Mouse (Mus musculus): ENCODE measurements around the gene Myo18a. TPM values are rescaled to one million over a fixed set of nuclear protein-coding genes. Genes with fewer than 3 reads are reported as not detected.

The Myo18a gene
- polyA plus RNA-seq, 1 experiment = 73.3 TPM

GRCm38 (mm10) chr11:77783211-77783746 lies 20.2 kb downstream of the Myo18a start:
- Histone ChIP-seq H3K4me1 (ENCODE audit: control insufficient read depth, insufficient read depth, low read length) (peaks cover 20% of the 10 kb centered on the region), H3K27ac (ENCODE audit: insufficient read depth, low read length) (no peak overlapping the region), H3K4me3 (ENCODE audit: insufficient read depth, low read length) (no peak overlapping the region)
- no peak for TF ChIP-seq CTCF (IDR thresholded peaks at IDR 0.05; ENCODE audit: extremely low read depth, insufficient read depth, low read length)

GRCm38 (mm10) chr11:77783747-77784646 lies 21.0 kb downstream of the Myo18a start:
- Histone ChIP-seq H3K4me1 (ENCODE audit: control insufficient read depth, insufficient read depth, low read length) (peaks cover 20% of the 10 kb centered on the region), H3K27ac (ENCODE audit: insufficient read depth, low read length) (0 out of 2 replicates have a peak overlapping the region, but pooled peaks have one; percentile 95), H3K4me3 (ENCODE audit: insufficient read depth, low read length) (no peak overlapping the region)
- peak; percentile 13; the same call in 1 of the 2 replicates for TF ChIP-seq CTCF (IDR thresholded peaks at IDR 0.05; ENCODE audit: extremely low read depth, insufficient read depth, low read length)
- TF ChIP-seq POLR2A (IDR thresholded peaks at IDR 0.05; ENCODE audit: extremely low read depth, insufficient read depth, low read length) = no peak

DNA sequence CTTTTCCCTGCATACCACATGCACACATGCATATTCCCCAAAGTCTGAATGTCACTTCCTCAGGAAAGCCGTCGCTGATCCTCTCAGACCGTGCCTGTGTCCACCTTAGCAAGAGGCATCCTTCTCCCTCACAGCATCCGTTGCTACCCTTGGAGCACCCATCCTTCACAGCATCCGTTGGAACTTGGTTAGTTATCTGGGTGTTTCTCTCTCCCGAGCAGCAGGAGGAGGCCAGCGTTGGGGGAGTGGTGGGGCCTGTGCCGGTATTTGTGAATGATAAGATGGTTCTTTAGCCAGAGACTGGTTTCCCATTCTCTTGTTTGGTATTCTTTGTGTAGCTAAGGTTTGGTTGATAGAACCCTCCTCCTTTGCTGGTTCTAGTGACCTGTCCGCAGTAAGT lies 21.8 kb downstream of the Myo18a start:
- Histone ChIP-seq H3K4me3 (ENCODE audit: insufficient read depth, low read length) (no peak overlapping the region), H3K27ac (ENCODE audit: insufficient read depth, low read length) (peak overlapping the region; percentile 95; the same call in 1 of the 2 replicates), H3K4me1 (ENCODE audit: control insufficient read depth, insufficient read depth, low read length) (peaks cover 20% of the 10 kb centered on the region)
- TF ChIP-seq CTCF (IDR thresholded peaks at IDR 0.05; ENCODE audit: extremely low read depth, insufficient read depth, low read length) (no peak), POLR2A (IDR thresholded peaks at IDR 0.05; ENCODE audit: extremely low read depth, insufficient read depth, low read length) (no peak)

DNA sequence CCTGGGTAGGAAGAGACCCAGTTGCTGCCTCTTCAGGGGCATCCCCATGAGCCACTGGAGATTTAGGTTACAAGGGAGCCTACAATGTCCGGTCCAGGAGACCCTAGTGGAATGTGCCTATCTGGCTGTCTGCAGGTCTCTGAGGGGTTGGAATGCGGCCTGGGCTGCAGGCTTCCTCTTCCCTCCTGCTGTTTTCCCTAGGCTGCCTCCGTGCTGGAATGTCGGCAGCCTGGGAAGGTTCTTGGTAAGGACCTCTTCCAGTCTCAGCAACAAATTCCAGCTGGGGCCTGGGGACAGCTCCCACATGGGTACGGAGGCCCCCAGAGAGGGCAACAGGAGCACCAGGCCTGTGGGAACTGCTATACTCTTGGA lies 22.3 kb downstream of the Myo18a start:
- H3K4me3 ChIP-seq (ENCODE audit: insufficient read depth, low read length) = no peak overlapping the region
- H3K27ac ChIP-seq (ENCODE audit: insufficient read depth, low read length) = peak overlapping the region; percentile 95
- peaks cover 21% of the 10 kb centered on the region for H3K4me1 ChIP-seq (ENCODE audit: control insufficient read depth, insufficient read depth, low read length)
- TF ChIP-seq CTCF (IDR thresholded peaks at IDR 0.05; ENCODE audit: extremely low read depth, insufficient read depth, low read length) (no peak), POLR2A (IDR thresholded peaks at IDR 0.05; ENCODE audit: extremely low read depth, insufficient read depth, low read length) (no peak)

DNA sequence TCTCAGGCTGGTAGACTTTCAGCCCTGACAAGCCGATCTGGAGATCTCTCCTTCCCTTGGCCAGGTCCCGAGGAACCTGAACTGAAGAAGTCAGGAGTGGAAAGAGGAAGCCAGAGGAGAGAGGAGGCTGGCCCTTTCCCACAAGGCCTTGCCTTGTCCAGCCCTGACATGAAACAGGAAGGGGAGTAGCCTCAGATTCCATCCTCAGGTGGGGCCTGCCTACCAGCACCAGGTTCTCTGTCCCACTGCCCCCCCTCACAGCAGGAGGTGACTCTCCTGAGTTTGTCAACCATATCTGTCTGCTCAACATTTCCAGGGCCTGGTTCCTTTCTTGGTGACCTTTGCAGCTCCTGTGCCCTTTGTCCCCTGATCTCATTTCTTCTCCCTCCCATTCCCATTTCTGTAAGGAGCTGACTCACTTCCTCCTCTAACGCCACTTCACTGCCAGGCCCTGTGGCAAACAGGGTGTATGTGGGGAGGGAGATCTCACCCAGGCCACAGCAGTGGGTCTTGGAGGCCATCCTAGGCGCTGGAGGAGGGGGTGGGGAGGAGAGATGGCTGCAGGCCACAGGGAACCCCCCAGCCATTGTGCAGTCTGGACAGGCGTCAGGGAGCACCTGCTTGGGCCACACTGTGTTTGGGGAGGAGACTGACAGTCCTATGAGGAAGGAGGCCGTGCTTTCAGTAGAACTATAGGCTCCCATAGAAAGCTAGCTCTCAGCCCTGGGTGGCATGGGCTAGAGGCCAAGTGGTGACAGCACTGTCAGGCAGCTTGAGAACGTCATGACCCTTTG lies 22.9 kb downstream of the Myo18a start:
- H3K4me3 ChIP-seq (ENCODE audit: insufficient read depth, low read length) = no peak overlapping the region
- peak overlapping the region; percentile 95 for H3K27ac ChIP-seq (ENCODE audit: insufficient read depth, low read length)
- peaks cover 24% of the 10 kb centered on the region for H3K4me1 ChIP-seq (ENCODE audit: control insufficient read depth, insufficient read depth, low read length)
- TF ChIP-seq POLR2A (IDR thresholded peaks at IDR 0.05; ENCODE audit: extremely low read depth, insufficient read depth, low read length) = no peak
- no peak for TF ChIP-seq CTCF (IDR thresholded peaks at IDR 0.05; ENCODE audit: extremely low read depth, insufficient read depth, low read length)

DNA sequence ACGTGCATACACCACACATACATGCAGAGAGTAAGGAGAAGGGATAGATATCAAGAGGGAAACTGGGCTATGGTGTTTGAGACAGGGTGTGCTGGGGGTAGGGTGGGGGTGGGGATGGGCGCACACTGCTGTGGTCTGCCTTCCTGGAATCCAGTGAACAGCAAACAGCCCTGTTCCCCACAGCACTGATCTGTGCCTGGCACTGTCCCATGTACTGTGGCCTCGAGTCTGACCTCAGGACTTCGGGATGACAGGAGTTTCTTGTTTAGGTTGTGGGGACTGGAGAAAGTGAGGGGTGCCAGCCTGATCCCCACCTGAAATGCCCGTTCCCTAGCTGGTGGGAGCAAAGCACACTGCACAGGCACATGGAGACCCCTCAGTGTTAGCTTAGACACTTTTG lies 24.7 kb downstream of the Myo18a start, which contains the start of gene Gm10277:
TSS of gene Gm10277 (minus strand) at position 41 of the 400 bp plus-strand sequence.
- H3K27ac ChIP-seq (ENCODE audit: insufficient read depth, low read length) = peak within 1 kb of the TSS; percentile 95
- no peak within 1 kb of the TSS for H3K4me3 ChIP-seq (ENCODE audit: insufficient read depth, low read length)
- peaks cover 30% of the 10 kb centered on the region for H3K4me1 ChIP-seq (ENCODE audit: control insufficient read depth, insufficient read depth, low read length)
- TF ChIP-seq POLR2A (IDR thresholded peaks at IDR 0.05; ENCODE audit: extremely low read depth, insufficient read depth, low read length) = no peak
- no peak for TF ChIP-seq CTCF (IDR thresholded peaks at IDR 0.05; ENCODE audit: extremely low read depth, insufficient read depth, low read length)

- no peak overlapping the region for H3K27ac ChIP-seq (ENCODE audit: insufficient read depth, low read length)
- no peak overlapping the region for H3K4me3 ChIP-seq (ENCODE audit: insufficient read depth, low read length)
- TF ChIP-seq CTCF (IDR thresholded peaks at IDR 0.05; ENCODE audit: extremely low read depth, insufficient read depth, low read length) (no peak), POLR2A (IDR thresholded peaks at IDR 0.05; ENCODE audit: extremely low read depth, insufficient read depth, low read length) (no peak)
- peaks cover 20% of the 10 kb centered on the region for H3K4me1 ChIP-seq (ENCODE audit: control insufficient read depth, insufficient read depth, low read length)
Observed at GRCm38 (mm10) chr11:77789512-77789911, 26.5 kb downstream of the Myo18a start.

DNA sequence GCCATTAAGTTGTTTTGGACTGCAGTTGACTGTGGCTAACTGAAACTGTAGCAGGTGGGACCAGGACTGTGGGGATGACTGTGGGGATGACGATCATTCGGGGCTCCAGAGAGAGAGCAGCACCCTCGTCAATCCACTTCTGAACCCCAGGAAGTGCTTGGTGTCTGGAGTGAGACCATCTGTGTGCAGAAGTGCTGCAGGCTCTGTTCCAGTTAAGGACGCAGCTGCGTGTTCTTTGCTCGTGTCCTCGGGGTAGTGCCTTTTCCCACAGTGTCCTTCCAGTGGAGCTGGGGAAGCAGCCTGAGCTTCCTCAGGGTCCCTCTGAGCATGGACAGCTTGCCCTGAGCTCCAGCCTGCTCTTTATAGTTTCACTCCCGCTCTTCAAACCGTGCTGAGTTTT lies 27.2 kb downstream of the Myo18a start:
- Histone ChIP-seq H3K4me3 (ENCODE audit: insufficient read depth, low read length) (no peak overlapping the region), H3K27ac (ENCODE audit: insufficient read depth, low read length) (peak overlapping the region; percentile 31), H3K4me1 (ENCODE audit: control insufficient read depth, insufficient read depth, low read length) (peaks cover 17% of the 10 kb centered on the region)
- no peak for TF ChIP-seq CTCF (IDR thresholded peaks at IDR 0.05; ENCODE audit: extremely low read depth, insufficient read depth, low read length)
- no peak for TF ChIP-seq POLR2A (IDR thresholded peaks at IDR 0.05; ENCODE audit: extremely low read depth, insufficient read depth, low read length)

DNA sequence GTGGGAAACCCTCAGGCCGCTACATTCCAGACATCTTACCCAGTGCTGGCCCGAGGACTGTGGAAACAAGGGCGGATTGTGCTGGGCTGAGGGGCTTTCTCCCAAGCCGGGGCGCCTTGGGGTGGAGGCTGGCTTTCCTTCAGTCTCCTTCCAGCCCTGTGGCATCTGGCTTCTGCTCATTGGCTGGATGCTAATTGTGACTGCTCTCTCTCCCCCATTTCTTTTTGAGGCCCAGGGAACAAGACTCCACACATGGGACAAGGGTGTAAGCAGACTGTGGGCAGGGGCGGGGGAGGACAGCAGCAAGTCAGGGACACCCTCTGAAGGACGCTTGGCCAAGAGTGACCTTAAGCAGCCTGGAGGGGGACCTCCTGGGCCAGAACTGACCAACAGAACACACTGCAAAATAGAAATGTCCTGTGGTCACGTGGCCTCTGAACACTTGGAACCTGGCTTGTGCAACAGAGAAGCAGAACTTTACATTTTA lies 28.2 kb downstream of the Myo18a start:
- TF ChIP-seq CTCF (IDR thresholded peaks at IDR 0.05; ENCODE audit: extremely low read depth, insufficient read depth, low read length) (no peak), POLR2A (IDR thresholded peaks at IDR 0.05; ENCODE audit: extremely low read depth, insufficient read depth, low read length) (no peak)
- peak overlapping the region; percentile 31 for H3K27ac ChIP-seq (ENCODE audit: insufficient read depth, low read length)
- no peak overlapping the region for H3K4me3 ChIP-seq (ENCODE audit: insufficient read depth, low read length)
- H3K4me1 ChIP-seq (ENCODE audit: control insufficient read depth, insufficient read depth, low read length) = peaks cover 15% of the 10 kb centered on the region

Data from cortical plate, adult 2 months (tissue).